Mouse (Mus musculus) 416B (cell line): ENCODE data around the gene Gm20489.

Experiments used
- DNase-seq: peaks from one replicate; pipeline ENCODE4 v3.0.0; 2011; ENCODE audit warnings: low read depth

The Gm20489 gene

GRCm38 (mm10) chrX:101260441-101261325, 8.1 kb downstream of the Gm20489 start:
- no peak for DNase-seq

- peak; percentile 39 for DNase-seq
These were observed 12.2 kb downstream of the Gm20489 start for GRCm38 (mm10) chrX:101256603-101257002.

- DNase-seq = no peak
These were observed 14.1 kb downstream of the Gm20489 start for GRCm38 (mm10) chrX:101254740-101255139.

GRCm38 (mm10) chrX:101253952-101254729, 14.7 kb downstream of the Gm20489 start, which contains the start of gene Foxo4:
Foxo4 (plus strand) TSS chrX:101254528.
- peak; percentile 93 for DNase-seq

- DNase-seq = no peak
These were observed 23.8 kb downstream of the Gm20489 start for GRCm38 (mm10) chrX:101245011-101245410.

GRCm38 (mm10) chrX:101222796-101223162, 46.0 kb downstream of the Gm20489 start:
- no peak for DNase-seq

- DNase-seq = peak; percentile 90
These were observed 46.7 kb downstream of the Gm20489 start, which contains the start of gene Snx12 for GRCm38 (mm10) chrX:101221834-101222795. Snx12 (minus strand) TSS chrX:101222563.
